Mouse (Mus musculus) adrenal gland (tissue): Measurements from ENCODE around the gene Gm42878.

Source experiments
- intact Hi-C: fragments of 180-260 bp; cut with DNase I; formaldehyde crosslinking; loops from one replicate; pipeline ENCODE4 v1.15.1; 2025
- long read RNA-seq, 2 experiments: library from polyadenylated mRNA; unstranded; transcript quantifications; one replicate each; pipeline ENCODE4 v2.0.0; 2020; ENCODE audit warnings: borderline replicate concordance in 1 of 2; ENCODE audit not compliant: insufficient replicate concordance in 1 of 2

Gene Gm42878
- long read RNA-seq, experiment 1, result 0 reads
- long read RNA-seq, experiment 2, result 0 reads

DNA sequence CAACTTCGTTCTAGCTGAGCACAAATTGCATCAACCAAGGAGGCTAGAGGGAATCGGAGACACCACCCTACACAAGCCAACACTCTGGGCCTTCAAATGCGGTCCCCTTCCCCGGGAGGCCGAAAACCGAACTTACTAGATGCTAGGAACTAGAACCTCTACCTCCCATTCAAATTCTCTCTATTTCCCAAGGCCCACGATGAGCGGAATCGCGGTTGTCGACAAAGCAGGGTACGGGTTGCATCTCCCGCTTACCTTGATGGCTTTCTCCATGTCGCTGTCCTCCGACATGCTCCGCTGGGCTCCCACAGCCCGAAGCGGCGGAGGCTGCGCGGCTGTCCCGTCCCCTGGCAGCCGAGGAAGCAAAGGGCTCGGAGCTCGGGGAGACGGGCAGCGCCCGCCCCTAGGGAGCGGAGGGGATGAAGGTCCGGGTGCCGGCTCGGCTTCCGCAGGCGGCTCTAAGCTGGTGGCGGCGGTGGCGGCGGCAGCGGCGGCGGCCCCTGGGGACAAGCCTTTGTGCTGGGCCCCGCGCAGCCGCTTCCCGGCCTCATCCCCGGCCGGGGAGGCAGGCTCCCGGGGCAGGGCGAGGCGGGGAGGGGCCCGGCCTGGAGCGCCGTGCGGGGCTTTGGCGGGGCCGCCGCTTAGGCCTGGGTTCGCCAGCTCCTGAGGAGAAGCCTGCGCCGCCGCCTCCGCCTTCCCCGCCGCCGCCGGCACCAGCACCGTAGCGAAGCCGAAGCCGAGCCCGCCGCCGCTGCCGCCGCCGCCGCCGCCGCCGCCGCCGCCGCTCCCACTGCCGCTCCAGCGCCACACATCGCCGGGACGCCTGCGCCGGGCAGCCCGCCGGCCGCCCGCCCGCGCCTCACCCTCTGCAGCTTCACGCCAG, at the start of gene Gm42878, which contains the start of gene Adam1a:
TSS of gene Gm42878 (minus strand) at position 573 of the 883 bp plus-strand sequence.
TSS of gene Adam1a (minus strand) at position 573 of the 883 bp plus-strand sequence.
- intact Hi-C loops, result loop anchor here (5.0 kb wide), 1 partner anchor 57 kb away; no protein-coding TSS in a partner anchor

DNA sequence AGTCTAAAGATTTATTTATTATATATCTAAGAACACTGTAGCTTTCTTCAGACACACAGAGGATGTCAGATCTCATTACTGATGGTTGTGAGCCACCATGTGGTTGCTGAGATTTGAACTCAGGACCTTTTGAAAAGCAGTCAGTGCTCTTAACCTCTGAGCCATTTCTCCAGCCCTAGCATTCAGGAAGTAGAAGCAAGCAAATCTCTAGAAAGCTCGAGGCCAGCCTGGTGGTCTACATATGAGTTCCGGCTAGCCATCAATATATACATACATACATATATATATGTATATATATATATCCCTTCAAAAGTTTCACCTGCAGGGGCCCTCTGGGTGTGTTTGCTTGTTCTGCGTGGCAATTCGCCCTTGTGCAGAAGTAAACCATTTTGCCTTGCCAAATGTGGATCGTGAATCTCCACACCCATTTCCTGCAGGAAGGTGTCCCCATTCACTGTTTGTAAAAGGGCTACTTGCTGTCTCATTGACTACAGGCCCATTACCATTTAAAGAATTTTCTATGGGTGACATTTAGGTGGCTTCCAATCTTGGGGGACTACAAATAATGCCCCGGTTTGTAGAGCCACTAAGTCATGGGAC, 49.5 kb upstream of the Gm42878 start:
- intact Hi-C loops, result no loop called here

DNA sequence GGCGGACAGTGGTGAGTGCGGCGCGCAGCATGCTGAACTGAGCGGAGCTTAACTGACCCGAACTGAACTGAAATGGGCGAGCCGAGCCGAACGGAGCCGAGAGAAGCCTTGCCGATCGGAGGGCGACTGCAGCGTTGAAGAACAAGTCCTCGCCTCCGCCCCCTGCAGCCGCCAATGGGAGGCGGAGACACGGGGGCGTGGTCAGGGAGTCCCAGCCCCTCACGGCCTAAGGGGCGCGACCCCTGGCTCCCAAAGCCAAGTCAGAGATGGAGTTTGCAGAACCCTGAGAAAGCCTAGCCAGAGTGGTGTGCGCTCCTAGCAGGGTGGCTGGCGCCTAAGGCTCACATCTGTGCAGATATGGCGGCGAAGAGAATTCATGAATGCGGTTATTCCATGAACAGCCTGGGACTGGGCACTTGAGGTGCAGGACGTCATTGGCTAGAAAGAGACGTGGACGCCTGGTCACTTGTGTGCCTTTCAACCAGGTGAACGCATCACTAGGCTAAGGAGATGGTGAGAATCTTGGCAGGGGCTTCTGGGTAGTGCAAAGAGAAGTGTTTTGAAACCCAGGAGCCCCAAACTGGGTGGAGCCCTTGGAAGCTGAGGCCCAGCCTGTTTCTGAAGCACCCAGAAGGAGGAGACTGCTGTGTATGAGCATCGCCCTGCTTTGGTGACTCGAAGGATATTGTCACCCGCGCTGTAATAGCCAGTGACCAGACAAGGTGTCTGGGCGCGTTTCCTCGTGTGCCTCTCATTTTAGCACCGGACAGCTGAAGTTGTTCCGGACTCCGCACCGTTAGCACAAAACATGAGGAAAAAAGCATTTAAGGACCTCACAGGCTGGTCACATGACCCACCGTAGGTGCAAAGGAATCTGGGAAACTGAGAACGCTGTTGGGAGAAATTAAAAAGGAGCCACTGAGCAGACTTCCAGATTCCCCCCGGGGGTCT, 48.4 kb upstream of the Gm42878 start, which contains the start of gene Aldh2:
TSS of gene Aldh2 (minus strand) at position 374 of the 951 bp plus-strand sequence.
- intact Hi-C loops, result no loop called here

DNA sequence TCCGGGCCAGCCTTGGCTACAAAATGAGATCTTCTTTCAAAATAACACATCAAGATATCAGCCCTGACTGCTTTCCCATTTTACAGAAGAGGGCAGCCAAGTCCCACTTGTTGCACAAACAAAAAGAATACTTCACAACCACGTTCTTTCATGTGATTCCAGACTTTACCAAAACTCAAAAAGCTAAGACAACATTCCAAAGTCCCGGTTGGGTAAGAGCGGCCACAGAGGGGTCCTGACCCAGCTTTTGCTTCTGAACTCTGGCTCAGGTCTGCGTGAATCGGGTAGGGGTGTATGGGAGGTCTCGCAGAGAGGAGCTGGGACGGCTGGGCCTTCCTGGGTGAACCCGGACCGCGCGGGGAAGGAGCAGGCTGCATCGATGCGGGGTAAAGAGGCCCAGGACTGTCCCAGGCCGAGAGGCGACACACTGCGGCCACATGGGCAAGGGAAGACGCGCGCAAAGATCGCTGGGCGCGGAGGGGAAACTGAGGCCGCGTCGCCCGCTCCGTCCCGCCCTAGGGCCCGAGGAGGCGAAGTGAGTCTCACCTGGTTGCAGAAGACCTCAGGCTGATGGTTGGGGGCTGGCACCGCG, 47.6 kb upstream of the Gm42878 start:
- intact Hi-C loops, result no loop called here

DNA sequence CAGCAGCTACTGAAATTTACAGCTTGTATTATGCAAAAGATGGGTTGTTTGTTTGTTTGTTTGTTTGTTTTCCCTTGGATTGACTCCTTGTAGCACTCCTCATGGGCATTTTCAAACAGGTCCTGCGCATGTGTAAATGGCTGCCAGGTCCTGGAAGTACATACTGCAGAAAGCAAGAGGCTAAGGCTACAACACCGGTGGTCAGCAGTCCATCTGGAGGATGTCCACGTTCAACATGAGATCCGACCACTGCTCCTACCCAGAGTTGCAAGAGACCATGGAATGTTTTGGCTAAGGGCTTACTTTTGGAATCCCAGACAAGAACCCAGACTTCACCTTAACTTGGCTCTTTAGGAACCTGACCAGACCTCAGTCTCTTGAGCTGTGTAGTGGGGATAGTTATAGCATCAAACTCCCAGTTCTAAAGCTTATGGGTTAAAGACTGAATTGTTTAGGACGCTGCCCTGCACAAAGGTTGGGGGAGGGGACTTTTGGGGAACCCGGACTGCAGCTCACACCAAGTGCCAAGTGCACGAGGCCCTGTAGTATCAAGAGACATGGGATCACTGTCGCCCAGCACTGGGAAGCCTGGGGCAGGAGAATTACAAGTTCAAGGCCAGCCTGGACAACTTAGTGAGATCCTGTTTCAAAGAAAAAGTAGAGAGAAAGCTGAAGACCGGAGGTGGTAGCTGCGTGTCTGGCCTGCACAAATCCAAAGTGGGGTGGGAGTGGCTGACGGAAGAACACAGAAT, 47.0 kb upstream of the Gm42878 start:
- intact Hi-C loops, result no loop called here

DNA sequence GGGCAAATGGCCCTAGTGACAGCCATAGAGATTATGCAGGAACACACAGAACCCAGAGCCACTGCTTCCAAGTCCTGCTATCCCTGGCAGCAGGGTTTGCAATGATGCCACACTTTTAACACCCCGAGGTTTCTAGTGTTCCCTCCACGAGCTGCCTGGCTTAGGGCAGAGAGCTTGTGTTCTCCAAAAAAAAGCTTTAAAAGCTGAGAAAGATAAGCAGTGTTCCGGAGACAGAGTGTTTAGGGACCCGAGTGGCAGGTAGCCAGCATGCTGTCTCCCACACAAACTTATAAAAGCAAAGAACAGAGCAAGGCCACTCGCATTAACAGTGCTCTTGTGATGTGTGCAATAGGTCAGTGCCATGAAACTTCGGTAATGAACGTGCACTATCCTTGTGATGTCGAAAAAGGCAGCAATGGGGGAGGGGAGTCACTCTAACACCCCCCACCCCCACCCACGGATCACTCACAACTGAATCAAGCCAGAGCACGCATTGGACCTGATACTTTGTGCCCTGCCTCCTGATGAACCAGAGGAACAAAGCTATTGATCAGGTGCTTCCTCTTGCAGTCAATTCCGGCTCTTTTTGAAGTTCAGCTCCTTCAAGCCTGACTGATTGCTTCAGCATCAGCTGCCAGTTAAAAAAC, 46.3 kb upstream of the Gm42878 start:
- intact Hi-C loops, result no loop called here

DNA sequence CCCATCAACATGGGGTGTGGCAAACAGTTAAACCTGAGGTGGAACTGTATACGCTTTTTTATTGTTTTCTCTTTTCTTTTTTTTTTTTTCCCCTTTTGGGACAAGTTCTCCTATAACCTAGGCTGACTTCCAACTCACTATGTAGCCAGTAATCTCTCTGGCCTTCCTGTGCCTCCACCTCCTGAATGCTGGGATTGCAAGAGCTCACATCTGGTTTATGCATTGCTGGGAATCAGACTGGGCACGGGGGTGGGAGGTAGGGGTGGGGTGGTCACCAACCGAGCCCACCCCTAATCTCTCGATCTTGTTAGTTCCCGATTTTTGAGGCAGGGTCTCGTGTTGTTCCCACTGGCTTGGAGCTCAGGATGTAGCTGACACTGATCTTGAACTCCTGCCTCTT, 44.6 kb upstream of the Gm42878 start:
- intact Hi-C loops, result no loop called here

DNA sequence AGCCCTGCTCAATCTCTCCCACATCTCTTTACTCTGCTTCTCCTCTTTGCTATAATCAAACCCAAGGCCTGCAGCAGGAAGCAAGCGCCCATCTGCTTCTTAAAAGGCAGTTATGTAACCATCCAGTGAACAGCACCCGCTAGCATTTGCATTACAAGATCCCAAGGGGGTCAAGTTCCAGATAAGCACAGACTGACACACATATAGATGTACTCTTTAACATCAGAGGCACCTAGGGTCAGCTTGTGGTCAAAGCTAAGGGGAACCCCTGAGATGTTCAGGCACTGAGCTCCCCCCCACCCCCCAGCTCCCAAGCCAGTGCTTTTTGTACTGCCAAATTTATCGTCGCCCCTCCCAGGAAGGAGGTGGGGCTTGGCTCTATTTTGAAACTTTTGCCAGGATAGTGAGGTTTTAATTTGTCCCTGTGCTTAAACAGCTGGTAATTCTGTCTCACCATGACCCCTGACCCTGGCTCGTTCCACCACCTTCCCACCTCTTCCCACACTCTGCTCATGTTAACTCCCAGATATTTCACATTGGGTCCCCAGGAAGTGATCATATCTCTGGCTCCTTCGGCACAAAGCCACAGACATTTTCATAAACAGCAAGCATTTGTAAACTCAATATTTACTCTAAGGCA, 41.2 kb upstream of the Gm42878 start:
- intact Hi-C loops, result no loop called here

DNA sequence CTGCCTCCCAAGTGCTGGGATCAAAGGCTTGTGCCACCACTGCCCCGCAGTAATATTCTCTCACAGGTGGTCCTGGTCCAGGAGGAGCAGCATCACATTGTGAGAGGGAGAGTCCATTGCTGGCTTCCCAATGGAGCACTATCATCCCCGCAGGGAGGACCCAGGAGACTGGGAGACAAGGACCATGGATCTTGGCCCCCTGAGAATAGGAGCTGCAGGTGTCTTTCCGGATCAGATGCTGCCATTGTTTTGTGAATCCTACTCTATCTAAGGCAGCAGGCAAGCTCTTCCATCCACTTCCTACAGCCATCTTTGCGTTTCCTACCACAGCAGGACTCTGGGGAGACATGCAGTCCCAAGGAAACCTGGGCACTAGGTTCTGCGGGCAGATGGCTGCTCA, 40.4 kb upstream of the Gm42878 start:
- intact Hi-C loops, result no loop called here

DNA sequence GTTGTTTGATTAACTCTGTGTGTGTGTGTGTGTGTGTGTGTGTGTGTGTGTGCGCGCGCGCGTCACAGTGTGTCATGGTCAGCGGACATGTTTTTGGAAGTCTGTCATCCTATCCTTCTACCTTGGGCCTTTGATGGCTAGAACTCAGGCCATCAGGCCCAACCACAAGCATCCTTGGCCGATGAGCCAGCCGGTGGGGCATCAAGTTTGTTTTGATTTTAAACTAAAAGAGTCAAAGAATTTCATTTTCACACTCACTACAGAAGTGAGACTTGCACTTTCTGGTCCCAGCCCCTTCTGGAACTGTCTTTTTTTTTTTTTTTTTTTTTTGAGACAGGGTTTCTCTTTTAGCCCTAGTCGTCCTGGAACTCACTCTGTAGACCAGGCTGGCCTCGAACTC, 39.7 kb upstream of the Gm42878 start:
- intact Hi-C loops, result no loop called here

DNA sequence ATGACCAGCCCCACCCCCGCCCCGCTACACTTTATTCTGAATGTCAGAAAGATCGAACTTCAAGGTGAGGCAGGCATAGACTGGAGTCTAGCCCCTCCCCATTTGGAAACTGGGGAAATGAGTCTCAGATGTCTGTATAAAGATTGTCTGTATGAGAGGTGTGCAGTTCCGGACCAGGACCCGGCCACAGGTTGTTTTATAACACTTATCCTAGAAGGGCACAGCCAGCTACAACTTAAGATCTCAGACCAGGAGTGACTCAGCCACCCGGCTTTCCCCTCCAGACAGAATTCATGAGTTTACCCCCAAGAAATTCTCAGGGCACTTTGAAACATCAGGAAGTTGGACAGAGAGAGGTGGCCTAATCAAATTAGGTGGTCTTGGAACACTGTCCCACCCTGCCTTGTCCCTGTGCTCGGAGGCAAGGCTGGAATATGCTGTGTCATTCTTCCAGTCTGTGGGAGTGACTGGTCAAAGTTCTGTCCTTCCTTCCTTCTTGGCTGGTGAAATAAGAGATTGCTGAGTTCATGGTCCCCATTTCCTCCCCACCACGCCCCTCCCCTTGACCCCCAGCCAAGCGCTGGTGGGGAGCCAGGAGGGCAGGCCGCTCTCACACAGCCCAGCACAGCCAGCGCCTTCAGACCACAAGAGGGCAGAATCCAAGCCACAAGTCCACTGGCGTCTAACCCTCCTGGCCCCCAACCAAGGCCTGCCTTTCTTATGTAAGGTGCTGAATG, 38.7 kb upstream of the Gm42878 start:
- intact Hi-C loops, result no loop called here

DNA sequence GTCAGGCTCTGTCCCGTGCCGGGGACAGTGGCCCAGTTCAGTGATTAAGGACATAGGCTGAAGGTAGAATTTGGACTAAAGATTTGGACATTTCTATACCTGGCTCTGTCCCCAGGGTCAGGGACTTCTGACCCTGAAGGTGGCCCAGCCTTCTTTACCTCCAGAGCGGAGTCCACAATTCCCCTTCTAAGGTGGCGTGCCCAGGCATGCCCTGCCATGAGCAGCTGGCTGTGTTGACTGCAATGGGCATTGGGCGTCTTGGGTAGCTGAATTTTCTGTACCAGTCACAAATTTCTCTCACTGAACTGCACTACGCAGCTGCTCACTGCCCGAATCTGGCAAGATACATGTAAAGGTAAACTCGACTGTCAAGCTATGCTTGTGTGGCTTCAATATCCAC, 36.7 kb upstream of the Gm42878 start:
- intact Hi-C loops, result no loop called here

DNA sequence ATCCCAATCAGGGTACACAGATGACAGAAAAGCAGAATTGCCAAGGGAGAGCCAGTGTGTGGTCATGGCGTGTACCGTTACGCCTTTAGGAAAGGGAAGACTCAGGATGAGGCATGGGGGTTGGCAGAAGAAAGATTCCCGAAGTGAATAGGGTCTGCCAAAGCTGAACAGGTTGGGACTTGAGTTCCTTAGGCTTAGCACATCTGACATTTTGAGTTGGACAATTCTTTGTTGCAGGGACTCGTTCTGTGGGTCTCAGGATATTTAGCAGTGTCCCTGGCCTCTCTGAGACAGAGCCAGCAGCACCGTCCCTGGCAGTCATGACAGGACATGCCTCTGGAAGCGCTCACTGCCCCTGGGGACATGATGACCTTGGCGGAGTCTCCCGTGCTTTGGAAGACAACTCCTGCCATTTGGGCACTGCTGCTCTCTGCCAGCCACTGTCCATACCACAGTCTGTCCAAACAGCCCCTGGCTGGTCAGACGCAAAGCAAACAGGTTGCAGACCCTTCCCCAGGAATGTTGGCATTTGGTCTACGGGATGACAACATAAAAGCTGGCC, 31.7 kb upstream of the Gm42878 start:
- intact Hi-C loops, result no loop called here

DNA sequence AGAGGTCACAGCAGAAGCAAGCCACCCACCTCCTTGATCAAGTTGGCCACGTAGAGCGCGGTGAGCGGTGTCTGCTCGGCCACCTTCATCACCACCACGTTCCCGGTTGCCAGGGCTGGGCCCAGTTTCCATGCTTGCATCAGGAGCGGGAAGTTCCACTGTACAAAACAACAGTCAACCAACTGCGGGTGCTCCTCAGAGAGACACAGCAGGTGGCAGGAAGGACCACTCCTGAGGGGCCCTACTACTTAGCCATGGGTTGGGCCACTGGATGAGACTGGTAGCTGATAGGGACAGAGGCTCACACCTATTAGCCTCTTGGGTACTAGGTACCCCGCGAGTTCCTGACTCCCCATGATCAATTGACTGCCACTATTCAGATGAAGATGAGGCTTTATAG, 30.6 kb upstream of the Gm42878 start:
- intact Hi-C loops, result no loop called here

DNA sequence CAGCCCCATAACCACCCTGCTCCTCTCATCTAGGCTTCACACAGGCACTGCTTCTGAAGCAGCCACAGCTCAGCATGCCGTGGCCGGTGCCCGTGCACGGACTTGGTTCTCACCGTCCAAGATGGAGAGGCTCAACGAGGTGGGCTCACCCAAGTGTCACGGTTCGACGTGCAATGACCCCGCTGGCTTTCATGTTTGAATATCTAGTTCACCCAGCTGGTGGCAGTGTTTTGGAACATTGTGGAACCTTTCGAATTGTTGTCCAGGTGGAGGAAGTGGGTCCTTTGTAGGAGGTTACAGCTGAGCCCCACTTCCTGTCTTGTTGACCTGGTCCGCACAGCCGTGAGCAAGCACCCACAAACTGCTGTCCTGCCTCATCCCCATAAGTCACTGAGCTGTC, 28.9 kb upstream of the Gm42878 start:
- intact Hi-C loops, result no loop called here

DNA sequence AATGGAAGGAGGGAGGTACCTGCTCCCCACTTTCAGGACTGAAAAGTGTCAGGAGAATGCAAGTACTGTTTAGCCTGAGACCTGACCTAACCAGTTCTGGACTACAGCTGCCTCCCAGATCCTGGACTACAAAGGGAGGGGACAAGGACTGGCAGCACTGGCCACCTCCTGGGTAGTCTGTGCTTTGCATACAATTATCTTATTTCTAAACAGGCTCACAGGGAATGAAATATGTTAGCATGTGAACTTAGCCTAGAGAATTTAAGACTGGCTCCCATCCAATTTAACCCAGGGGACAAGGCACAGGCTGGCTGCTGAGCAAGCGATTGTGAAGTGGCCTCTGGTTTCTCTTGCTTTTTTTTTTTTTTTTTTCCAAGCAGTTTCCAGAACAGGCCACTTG, 25.5 kb upstream of the Gm42878 start:
- intact Hi-C loops, result no loop called here

DNA sequence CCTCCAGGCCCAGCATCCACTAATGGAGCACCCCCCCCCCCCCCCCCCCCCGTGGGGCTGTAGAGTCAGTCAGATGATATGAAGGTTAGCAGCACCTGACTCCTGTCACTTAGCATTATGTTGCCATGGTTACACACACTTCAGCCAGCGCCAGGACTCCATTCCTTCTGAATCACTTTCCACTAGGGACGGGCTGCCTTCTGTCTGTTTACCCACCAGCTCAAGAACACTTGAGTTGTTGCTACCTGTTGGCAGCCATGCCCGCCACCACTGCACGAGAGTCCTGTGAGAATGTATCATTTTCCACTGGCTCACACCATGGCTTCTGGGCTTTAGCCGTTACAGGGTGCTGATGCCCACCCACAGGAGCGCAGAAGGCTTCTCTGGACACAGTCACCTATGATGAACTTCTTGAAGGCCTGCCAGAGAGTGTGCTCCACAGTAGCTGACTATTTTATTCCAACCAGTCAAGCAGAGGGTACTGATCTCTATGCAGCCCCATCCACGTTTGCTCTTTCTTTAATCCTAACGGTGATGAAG, 24.7 kb upstream of the Gm42878 start:
- intact Hi-C loops, result no loop called here
